Mouse (Mus musculus): ENCODE measurements at regions not wholly inside any gene's neighbourhood (a gene's known extent, or its start where the extent isn't known, plus 50 kb on each side); places are given as distances from the start of the nearest gene placed in this dataset.

- peak; percentile 53 for DNase-seq (ENCODE audit: low spot score)
Observed at GRCm38 (mm10) chr4:22998994-22999393, 510.8 kb upstream of the Pou3f2 start.

GRCm38 (mm10) chr4:22997198-22997985, 509.2 kb upstream of the Pou3f2 start:
- DNase-seq (ENCODE audit: low spot score): peak; percentile 62

GRCm38 (mm10) chr4:22986763-22987468, 498.8 kb upstream of the Pou3f2 start:
- peak; percentile 73 for DNase-seq (ENCODE audit: low spot score)

- no peak for DNase-seq (ENCODE audit: low spot score)
Observed at GRCm38 (mm10) chr4:22973585-22974116, 485.5 kb upstream of the Pou3f2 start.

GRCm38 (mm10) chr4:22972784-22973584, 484.8 kb upstream of the Pou3f2 start:
- no peak for DNase-seq (ENCODE audit: low spot score)

GRCm38 (mm10) chr4:22971127-22971526, 483.0 kb upstream of the Pou3f2 start:
- DNase-seq (ENCODE audit: low spot score): peak; percentile 64

GRCm38 (mm10) chr4:22970495-22970894, 482.3 kb upstream of the Pou3f2 start:
- DNase-seq (ENCODE audit: low spot score): peak; percentile 75

GRCm38 (mm10) chr4:22949422-22949821, 461.3 kb upstream of the Pou3f2 start:
- DNase-seq (ENCODE audit: low spot score): no peak

GRCm38 (mm10) chr4:22948880-22949279, 460.7 kb upstream of the Pou3f2 start:
- no peak for DNase-seq (ENCODE audit: low spot score)

- peak; percentile 60 for DNase-seq (ENCODE audit: low spot score)
Observed at GRCm38 (mm10) chr4:22946788-22947406, 458.7 kb upstream of the Pou3f2 start.

- DNase-seq (ENCODE audit: low spot score): no peak
Observed at GRCm38 (mm10) chr4:22938302-22938701, 450.1 kb upstream of the Pou3f2 start.

GRCm38 (mm10) chr4:22924181-22924580, 436.0 kb upstream of the Pou3f2 start:
- DNase-seq (ENCODE audit: low spot score): no peak

GRCm38 (mm10) chr4:22914886-22915285, 426.7 kb upstream of the Pou3f2 start:
- DNase-seq (ENCODE audit: low spot score): no peak

GRCm38 (mm10) chr4:22892694-22893046, 404.5 kb upstream of the Pou3f2 start:
- peak; percentile 46 for DNase-seq (ENCODE audit: low spot score)

- peak; percentile 32 for DNase-seq (ENCODE audit: low spot score)
Observed at GRCm38 (mm10) chr4:22891974-22892693, 404.0 kb upstream of the Pou3f2 start.

- no peak for DNase-seq (ENCODE audit: low spot score)
Observed at GRCm38 (mm10) chr4:22880692-22881091, 392.5 kb upstream of the Pou3f2 start.

- no peak for DNase-seq (ENCODE audit: low spot score)
Observed at GRCm38 (mm10) chr4:22875392-22875791, 387.2 kb upstream of the Pou3f2 start.

GRCm38 (mm10) chr4:22836124-22836445, 347.9 kb upstream of the Pou3f2 start:
- no peak for DNase-seq (ENCODE audit: low spot score)

GRCm38 (mm10) chr4:22835381-22836123, 347.4 kb upstream of the Pou3f2 start:
- peak; percentile 81 for DNase-seq (ENCODE audit: low spot score)

GRCm38 (mm10) chr4:22833851-22834440, 345.8 kb upstream of the Pou3f2 start:
- DNase-seq (ENCODE audit: low spot score): no peak
